Mouse (Mus musculus): ENCODE data around the gene Rbm42. TPM values are rescaled to one million over a fixed set of nuclear protein-coding genes. Genes with fewer than 3 reads are reported as not detected.

Rbm42 gene
- total RNA-seq, 4 experiments from 2014 or later: 57.5 to 68.0 (median 63.6) TPM

Other genes with a start within 250 kb of the Rbm42 start
- gene Tyrobp, start 236.6 kb downstream of the Rbm42 start, total RNA-seq (2022): 100 to 1,000 TPM in 2 of 4 experiments, 10 to 100 TPM in 2; 25.2 to 334 (median 134) TPM
- 1 to 10 TPM in 3 of 4 experiments, not detected in 1; 1.4 to 3.0 (median 2.1) TPM for gene Hcst, start 230.5 kb downstream of the Rbm42 start, total RNA-seq (2022)
- gene Nfkbid, start 228.6 kb downstream of the Rbm42 start, total RNA-seq (2022): 1 to 10 TPM; 2.2 to 4.5 (median 2.8) TPM
- gene Aplp1, start 204.8 kb downstream of the Rbm42 start, total RNA-seq (2022): 1,000 to 10,000 TPM; 1,239 to 1,309 (median 1,269) TPM
- gene Kirrel2, start 192.6 kb downstream of the Rbm42 start, total RNA-seq (2022): 10 to 100 TPM in 1 of 4 experiments, 1 to 10 TPM in 3; 5.5 to 10.2 (median 7.5) TPM
- under 1 TPM; 0.68 to 0.82 (median 0.75) TPM for gene Nphs1, start 192.0 kb downstream of the Rbm42 start, total RNA-seq (2022)
- not detected for gene Prodh2, start 156.7 kb downstream of the Rbm42 start, total RNA-seq (2022)
- 100 to 1,000 TPM; 177 to 184 (median 178) TPM for gene Arhgap33, start 115.3 kb downstream of the Rbm42 start, total RNA-seq (2022)
- gene Hspb6, start 98.1 kb downstream of the Rbm42 start, total RNA-seq (2022): 1 to 10 TPM; 5.5 to 8.1 (median 6.4) TPM
- gene Proser3, start 98.0 kb downstream of the Rbm42 start, total RNA-seq (2022): 1 to 10 TPM; 3.4 to 4.4 (median 4.0) TPM
- 10 to 100 TPM; 33.8 to 45.0 (median 41.1) TPM for gene Lin37, start 90.5 kb downstream of the Rbm42 start, total RNA-seq (2022)
- gene U2af1l4, start 87.0 kb downstream of the Rbm42 start, total RNA-seq (2022): 10 to 100 TPM; 61.5 to 76.6 (median 71.7) TPM
- gene Gm49396, start 87.0 kb downstream of the Rbm42 start, total RNA-seq (2022): 1 to 10 TPM; 5.7 to 7.5 (median 6.3) TPM
- gene Psenen, start 86.7 kb downstream of the Rbm42 start, total RNA-seq (2022): 100 to 1,000 TPM in 3 of 4 experiments, 10 to 100 TPM in 1; 97.2 to 102 (median 101) TPM
- 1 to 10 TPM; 2.5 to 3.8 (median 2.8) TPM for gene Igflr1, start 84.9 kb downstream of the Rbm42 start, total RNA-seq (2022)
- gene Kmt2b, start 61.6 kb downstream of the Rbm42 start, total RNA-seq (2022): 10 to 100 TPM; 43.7 to 52.9 (median 47.6) TPM
- not detected for gene Zbtb32, start 51.4 kb downstream of the Rbm42 start, total RNA-seq (2022)
- under 1 TPM in 3 of 4 experiments, not detected in 1; 0.23 to 0.51 (median 0.35) TPM for gene Upk1a, start 37.5 kb downstream of the Rbm42 start, total RNA-seq (2022)
- gene Cox6b1, start 24.2 kb downstream of the Rbm42 start, total RNA-seq (2022): 100 to 1,000 TPM; 641 to 753 (median 694) TPM
- not detected for gene Etv2, start 14.5 kb downstream of the Rbm42 start, total RNA-seq (2022)
- gene Haus5, start 14.7 kb upstream of the Rbm42 start, total RNA-seq (2022): 1 to 10 TPM; 5.6 to 9.1 (median 7.3) TPM
- not detected for gene Pmis2, start 21.3 kb upstream of the Rbm42 start, total RNA-seq (2022)
- gene 2200002J24Rik, start 48.6 kb upstream of the Rbm42 start, total RNA-seq (2022): not detected
- 1 to 10 TPM in 3 of 4 experiments, under 1 TPM in 1; 0.57 to 2.0 (median 1.6) TPM for gene Atp4a, start 61.9 kb upstream of the Rbm42 start, total RNA-seq (2022)
- gene Tmem147, start 79.2 kb upstream of the Rbm42 start, total RNA-seq (2022): 100 to 1,000 TPM; 113 to 127 (median 115) TPM
- gene Gapdhs, start 93.4 kb upstream of the Rbm42 start, total RNA-seq (2022): not detected
- 10 to 100 TPM; 12.0 to 17.3 (median 13.7) TPM for gene Sbsn, start 101.2 kb upstream of the Rbm42 start, total RNA-seq (2022)
- gene Dmkn, start 113.4 kb upstream of the Rbm42 start, total RNA-seq (2022): 1 to 10 TPM; 4.1 to 5.2 (median 4.7) TPM
- not detected for gene Krtdap, start 137.6 kb upstream of the Rbm42 start, total RNA-seq (2022)
- gene Ffar2, start 173.5 kb upstream of the Rbm42 start, total RNA-seq (2022): not detected
- not detected for gene Ffar3, start 205.9 kb upstream of the Rbm42 start, total RNA-seq (2022)
- gene Ffar1, start 211.2 kb upstream of the Rbm42 start, total RNA-seq (2022): not detected
- 1 to 10 TPM in 1 of 4 experiments, under 1 TPM in 2, not detected in 1; 0.24 to 1.8 (median 0.37) TPM for gene Cd22, start 230.0 kb upstream of the Rbm42 start, total RNA-seq (2022)